Mouse (Mus musculus) T-helper 1 cell (primary cell): Measurements from ENCODE around the gene Stx4a.

Experiments
- in situ Hi-C: fragments of 300-600 bp; cut with MboI, MseI; formaldehyde crosslinking; loops from one replicate; pipeline ENCODE4 v1.15.1; 2025; ENCODE audit warnings: high pct_unique_total_duplicates

The Stx4a gene

GRCm38 (mm10) chr7:127824176-127824871, at the start of gene Stx4a, which contains the start of gene Stx1b:
Stx4a (plus strand) TSS chr7:127824294.
Stx1b (minus strand) TSS chr7:127824549.
- in situ Hi-C loops, result no loop called here

GRCm38 (mm10) chr7:127775837-127776236, 48.3 kb upstream of the Stx4a start:
- in situ Hi-C loops, result loop anchor here (5.0 kb wide), 1 partner anchor 66 kb away; no protein-coding TSS in a partner anchor

GRCm38 (mm10) chr7:127776426-127776825, 47.7 kb upstream of the Stx4a start, which contains the start of gene Setd1a:
Setd1a (plus strand) TSS chr7:127776670.
- in situ Hi-C loops, result loop anchor here (5.0 kb wide), 1 partner anchor 66 kb away; no protein-coding TSS in a partner anchor

- in situ Hi-C loops, result loop anchor here (5.0 kb wide), 1 partner anchor 65 kb away; no protein-coding TSS in a partner anchor
These were observed 47.1 kb upstream of the Stx4a start for GRCm38 (mm10) chr7:127776878-127777473.

- in situ Hi-C loops, result loop anchor here (5.0 kb wide), 1 partner anchor 65 kb away; no protein-coding TSS in a partner anchor
These were observed 46.4 kb upstream of the Stx4a start for GRCm38 (mm10) chr7:127777474-127778266.

GRCm38 (mm10) chr7:127778350-127778749, 45.7 kb upstream of the Stx4a start:
- in situ Hi-C loops, result loop anchor here (5.0 kb wide), 1 partner anchor 64 kb away; no protein-coding TSS in a partner anchor

GRCm38 (mm10) chr7:127785308-127785707, 38.8 kb upstream of the Stx4a start, which contains the start of gene Gm49388:
Gm49388 (plus strand) TSS chr7:127785608.
- in situ Hi-C loops, result no loop called here

GRCm38 (mm10) chr7:127797076-127797845, 26.8 kb upstream of the Stx4a start:
- in situ Hi-C loops, result no loop called here

GRCm38 (mm10) chr7:127798591-127798990, 25.5 kb upstream of the Stx4a start:
- in situ Hi-C loops, result no loop called here

GRCm38 (mm10) chr7:127799211-127799610, 24.9 kb upstream of the Stx4a start:
- in situ Hi-C loops, result no loop called here

GRCm38 (mm10) chr7:127799738-127800137, 24.4 kb upstream of the Stx4a start:
- in situ Hi-C loops, result no loop called here

GRCm38 (mm10) chr7:127800435-127801009, 23.6 kb upstream of the Stx4a start, which contains the start of gene Hsd3b7:
Hsd3b7 (plus strand) TSS chr7:127800604.
- in situ Hi-C loops, result no loop called here

GRCm38 (mm10) chr7:127801010-127801621, 23.0 kb upstream of the Stx4a start:
- in situ Hi-C loops, result no loop called here

GRCm38 (mm10) chr7:127802313-127802712, 21.8 kb upstream of the Stx4a start:
- in situ Hi-C loops, result no loop called here

- in situ Hi-C loops, result no loop called here
These were observed 15.3 kb upstream of the Stx4a start for GRCm38 (mm10) chr7:127808821-127809220.

- in situ Hi-C loops, result no loop called here
These were observed 14.2 kb upstream of the Stx4a start for GRCm38 (mm10) chr7:127809846-127810245.

GRCm38 (mm10) chr7:127810650-127811049, 13.4 kb upstream of the Stx4a start:
- in situ Hi-C loops, result no loop called here

GRCm38 (mm10) chr7:127811240-127811639, 12.9 kb upstream of the Stx4a start:
- in situ Hi-C loops, result no loop called here

GRCm38 (mm10) chr7:127812292-127812691, 11.8 kb upstream of the Stx4a start:
- in situ Hi-C loops, result no loop called here

GRCm38 (mm10) chr7:127813821-127814220, 10.3 kb upstream of the Stx4a start:
- in situ Hi-C loops, result no loop called here
